Mouse (Mus musculus): Measurements from ENCODE around the gene Spg20. TPM values are rescaled to one million over a fixed set of nuclear protein-coding genes. Genes with fewer than 3 reads are reported as not detected.

Gene Spg20
- polyA plus RNA-seq, 1 experiment = 15.4 TPM

GRCm38 (mm10) chr3:55095968-55096654, 15.8 kb upstream of the Spg20 start:
- DNase-seq = no peak
- no peaks in the 10 kb centered on the region for H3K4me1 ChIP-seq (ENCODE audit: control insufficient read depth, insufficient read depth, low read length)
- WGBS = 40% methylated on average over 8 of the region's 8 CpGs
- no peak overlapping the region for H3K4me3 ChIP-seq (replicated peaks; ENCODE audit: extremely low read depth, low read depth, low read length)
- no peak for TF ChIP-seq POLR2A (IDR thresholded peaks at IDR 0.05; ENCODE audit: borderline replicate concordance, extremely low read depth, low read depth, low read length)
- TF ChIP-seq CTCF (IDR thresholded peaks at IDR 0.05; ENCODE audit: insufficient read depth, low read length) = no peak

- WGBS = 48% methylated on average over 2 of the region's 2 CpGs
- TF ChIP-seq POLR2A (IDR thresholded peaks at IDR 0.05; ENCODE audit: borderline replicate concordance, extremely low read depth, low read depth, low read length) (no peak), CTCF (IDR thresholded peaks at IDR 0.05; ENCODE audit: insufficient read depth, low read length) (no peak)
- Histone ChIP-seq H3K4me1 (ENCODE audit: control insufficient read depth, insufficient read depth, low read length) (no peaks in the 10 kb centered on the region), H3K4me3 (replicated peaks; ENCODE audit: extremely low read depth, low read depth, low read length) (no peak overlapping the region)
- DNase-seq = no peak
Measured at GRCm38 (mm10) chr3:55096655-55097005, 15.3 kb upstream of the Spg20 start.

- 81% methylated on average over 2 of the region's 2 CpGs for WGBS
- TF ChIP-seq CTCF (IDR thresholded peaks at IDR 0.05; ENCODE audit: insufficient read depth, low read length) = no peak
- TF ChIP-seq POLR2A (IDR thresholded peaks at IDR 0.05; ENCODE audit: borderline replicate concordance, extremely low read depth, low read depth, low read length) = no peak
- Histone ChIP-seq H3K4me1 (ENCODE audit: control insufficient read depth, insufficient read depth, low read length) (no peaks in the 10 kb centered on the region), H3K4me3 (replicated peaks; ENCODE audit: extremely low read depth, low read depth, low read length) (no peak overlapping the region)
- no peak for DNase-seq
Measured at GRCm38 (mm10) chr3:55097186-55097585, 14.7 kb upstream of the Spg20 start.

- no peak overlapping the region for H3K4me3 ChIP-seq (replicated peaks; ENCODE audit: extremely low read depth, low read depth, low read length)
- WGBS = 80% methylated on average over 2 of the region's 2 CpGs
- H3K4me1 ChIP-seq (ENCODE audit: control insufficient read depth, insufficient read depth, low read length) = no peaks in the 10 kb centered on the region
- DNase-seq = no peak
- no peak for TF ChIP-seq CTCF (IDR thresholded peaks at IDR 0.05; ENCODE audit: insufficient read depth, low read length)
- TF ChIP-seq POLR2A (IDR thresholded peaks at IDR 0.05; ENCODE audit: borderline replicate concordance, extremely low read depth, low read depth, low read length) = no peak
Measured at GRCm38 (mm10) chr3:55098014-55098413, 13.9 kb upstream of the Spg20 start.

- no peak for DNase-seq
- H3K4me1 ChIP-seq (ENCODE audit: control insufficient read depth, insufficient read depth, low read length) = no peaks in the 10 kb centered on the region
- WGBS = 57% methylated on average over 11 of the region's 11 CpGs
- TF ChIP-seq CTCF (IDR thresholded peaks at IDR 0.05; ENCODE audit: insufficient read depth, low read length) (no peak), POLR2A (IDR thresholded peaks at IDR 0.05; ENCODE audit: borderline replicate concordance, extremely low read depth, low read depth, low read length) (no peak)
- no peak overlapping the region for H3K4me3 ChIP-seq (replicated peaks; ENCODE audit: extremely low read depth, low read depth, low read length)
Measured at GRCm38 (mm10) chr3:55098990-55099389, 12.9 kb upstream of the Spg20 start.

- Histone ChIP-seq H3K4me1 (ENCODE audit: control insufficient read depth, insufficient read depth, low read length) (no peaks in the 10 kb centered on the region), H3K4me3 (replicated peaks; ENCODE audit: extremely low read depth, low read depth, low read length) (no peak overlapping the region)
- DNase-seq = no peak
- TF ChIP-seq POLR2A (IDR thresholded peaks at IDR 0.05; ENCODE audit: borderline replicate concordance, extremely low read depth, low read depth, low read length) (no peak), CTCF (IDR thresholded peaks at IDR 0.05; ENCODE audit: insufficient read depth, low read length) (no peak)
Measured at GRCm38 (mm10) chr3:55101092-55101491, 10.8 kb upstream of the Spg20 start.

GRCm38 (mm10) chr3:55105372-55106023, 6.4 kb upstream of the Spg20 start:
- no peak for DNase-seq
- WGBS = 68% methylated on average over 14 of the region's 14 CpGs

GRCm38 (mm10) chr3:55106051-55106450, 5.9 kb upstream of the Spg20 start:
- H3K4me1 ChIP-seq (ENCODE audit: control insufficient read depth, insufficient read depth, low read length) = no peaks in the 10 kb centered on the region
- no peak for TF ChIP-seq CTCF (IDR thresholded peaks at IDR 0.05; ENCODE audit: insufficient read depth, low read length)
- no peak for TF ChIP-seq POLR2A (IDR thresholded peaks at IDR 0.05; ENCODE audit: borderline replicate concordance, extremely low read depth, low read depth, low read length)
- no peak overlapping the region for H3K4me3 ChIP-seq (replicated peaks; ENCODE audit: extremely low read depth, low read depth, low read length)
- no peak for DNase-seq
- WGBS = 89% methylated on average over 17 of the region's 17 CpGs

More at GRCm38 (mm10) chr3:55105372-55106023, 6.4 kb upstream of the Spg20 start:
- H3K4me1 ChIP-seq (ENCODE audit: control insufficient read depth, insufficient read depth, low read length) = no peaks in the 10 kb centered on the region
- TF ChIP-seq CTCF (IDR thresholded peaks at IDR 0.05; ENCODE audit: insufficient read depth, low read length) (no peak), POLR2A (IDR thresholded peaks at IDR 0.05; ENCODE audit: borderline replicate concordance, extremely low read depth, low read depth, low read length) (no peak)
- no peak overlapping the region for H3K4me3 ChIP-seq (replicated peaks; ENCODE audit: extremely low read depth, low read depth, low read length)

- TF ChIP-seq POLR2A (IDR thresholded peaks at IDR 0.05; ENCODE audit: borderline replicate concordance, extremely low read depth, low read depth, low read length) (no peak), CTCF (IDR thresholded peaks at IDR 0.05; ENCODE audit: insufficient read depth, low read length) (no peak)
- DNase-seq = no peak
- WGBS = 81% methylated on average over 4 of the region's 4 CpGs
- H3K4me3 ChIP-seq (replicated peaks; ENCODE audit: extremely low read depth, low read depth, low read length) = no peak overlapping the region
- H3K4me1 ChIP-seq (ENCODE audit: control insufficient read depth, insufficient read depth, low read length) = peaks cover 6% of the 10 kb centered on the region; the same call in 1 of the 2 replicates
Measured at GRCm38 (mm10) chr3:55109097-55109496, 2.8 kb upstream of the Spg20 start.

All from lung, adult 2 months (tissue).